Mouse (Mus musculus): ENCODE measurements at regions not wholly inside any gene's neighbourhood (a gene's known extent, or its start where the extent isn't known, plus 50 kb on each side); places are given as distances from the start of the nearest gene placed in this dataset.

DNA sequence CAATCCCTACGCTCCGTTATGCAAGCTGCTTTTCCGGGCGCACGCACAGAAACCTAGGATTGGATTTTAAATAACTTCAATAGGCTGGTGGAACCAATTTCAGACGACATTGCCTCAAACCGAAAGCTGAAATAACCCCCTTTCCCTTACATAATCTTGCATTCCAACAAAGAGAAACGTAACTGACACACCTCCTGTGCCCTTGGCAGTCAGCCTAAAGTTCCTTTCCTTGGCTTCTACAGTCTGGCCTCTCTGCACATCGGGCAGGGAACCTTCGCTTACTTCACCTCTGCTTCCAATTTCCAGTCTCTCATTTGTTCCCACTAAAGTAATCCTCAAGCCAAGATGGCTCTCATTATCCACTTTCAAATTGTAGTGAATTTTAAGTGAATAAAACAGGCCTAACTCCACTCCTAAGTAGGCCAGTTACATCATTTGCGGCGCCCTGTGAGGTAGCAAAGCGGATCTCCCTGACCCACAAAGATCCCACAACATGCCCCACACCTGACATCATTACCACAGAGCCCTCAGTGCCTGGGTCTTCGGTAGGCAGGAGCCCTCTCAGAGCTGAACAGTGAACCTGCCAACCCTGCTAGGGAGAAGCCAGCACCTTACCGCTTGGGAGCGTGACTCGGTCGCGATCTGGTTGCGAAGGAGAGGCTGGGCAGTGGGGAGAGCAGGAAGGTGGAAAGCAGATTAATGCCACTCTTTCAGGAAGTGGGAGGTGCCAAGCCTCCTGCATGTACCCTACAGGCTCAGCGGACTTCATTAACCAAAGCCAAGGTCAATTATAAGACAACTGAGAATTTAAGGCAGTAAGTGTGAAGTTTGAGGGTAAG, 279.0 kb upstream of the Arglu1 start:
- TF ChIP-seq POLR2A (IDR thresholded peaks at IDR 0.05; ENCODE audit: borderline replicate concordance, insufficient read depth, low read length) (no peak), CTCF (IDR thresholded peaks at IDR 0.05; ENCODE audit: borderline replicate concordance, insufficient read depth, low read depth, low read length) (no peak)

All from cerebellum, adult 2 months (tissue).